Mouse (Mus musculus): ENCODE measurements at regions not wholly inside any gene's neighbourhood (a gene's known extent, or its start where the extent isn't known, plus 50 kb on each side); places are given as distances from the start of the nearest gene placed in this dataset.

GRCm38 (mm10) chr3:35066824-35067223 is 416.6 kb downstream of the Sox2 start:
- TF ChIP-seq CTCF (IDR thresholded peaks at IDR 0.05; ENCODE audit: insufficient read depth, low read depth, low read length) = no peak
- no peak for TF ChIP-seq POLR2A (IDR thresholded peaks at IDR 0.05; ENCODE audit: insufficient read depth, low read depth, low read length)
